Mouse (Mus musculus) heart, embryonic 12.5 days (tissue): ENCODE measurements around the gene Creld2. TPM values are rescaled to one million over a fixed set of nuclear protein-coding genes. Genes with fewer than 3 reads are reported as not detected.

Source experiments
- ATAC-seq: fragments of 200-750 bp; cut with Nextera tagmentation; 2 replicates; pipeline ENCODE4 v1.8.0; 2017; ENCODE audit warnings: moderate TSS enrichment, moderate library complexity; ENCODE audit not compliant: insufficient number of reproducible peaks, low FRiP score
- H3K27ac ChIP-seq: fragments of 300-500 bp; sonication (generic); 2 replicates; pipeline ENCODE4 v1.5.1; 2016; ENCODE audit warnings: mild to moderate bottlenecking, moderate library complexity; ENCODE audit not compliant: poor library complexity, severe bottlenecking
- H3K27me3 ChIP-seq: fragments of 300-500 bp; sonication (generic); replicated peaks from 2 replicates; pipeline ENCODE4 v1.6.1; 2016; ENCODE audit warnings: mild to moderate bottlenecking, moderate library complexity
- H3K36me3 ChIP-seq: fragments of 300-500 bp; sonication (generic); 2 replicates; pipeline ENCODE4 v1.6.1; 2016; ENCODE audit warnings: mild to moderate bottlenecking, moderate library complexity
- H3K4me1 ChIP-seq: fragments of 300-500 bp; sonication (generic); replicated peaks from 2 replicates; pipeline ENCODE4 v1.6.1; 2016; ENCODE audit warnings: mild to moderate bottlenecking
- H3K4me2 ChIP-seq: fragments of 300-500 bp; sonication (generic); 2 replicates; pipeline ENCODE4 v1.6.1; 2016; ENCODE audit warnings: mild to moderate bottlenecking, moderate library complexity
- H3K4me3 ChIP-seq: fragments of 300-500 bp; sonication (generic); 2 replicates; pipeline ENCODE4 v1.5.1; 2016; ENCODE audit warnings: mild to moderate bottlenecking
- H3K9ac ChIP-seq: fragments of 300-500 bp; sonication (generic); 2 replicates; pipeline ENCODE4 v1.6.1; 2016; ENCODE audit warnings: mild to moderate bottlenecking, moderate library complexity
- H3K9me3 ChIP-seq: fragments of 300-500 bp; sonication (generic); replicated peaks from 2 replicates; pipeline ENCODE4 v1.6.1; 2016; ENCODE audit warnings: mild to moderate bottlenecking, moderate library complexity
- WGBS: fragments of 180-500 bp; shearing (Covaris S2); methylation state at CpG from one replicate; pipeline ENCODE4 v1.1.7; 2016; 5-methylcytosine and 5-hydroxymethylcytosine counted together
- polyA plus RNA-seq: library from polyadenylated mRNA; unstranded; fragments of >200 nt; fragmentation: Nextera tagmentation; extraction: Ambion mirVana; gene quantifications from 2 replicates; pipeline ENCODE4 v1.2.1, GENCODE M21; 2016

The Creld2 gene
- polyA plus RNA-seq, 1 experiment from 2014 or later = 66.4 TPM

- H3K27me3 ChIP-seq = no peaks in the 10 kb centered on the region
- WGBS = 23% methylated on average over 6 of the region's 6 CpGs
- peak overlapping the region; percentile 42 for H3K27ac ChIP-seq
- no peaks in the 10 kb centered on the region for H3K36me3 ChIP-seq
- ATAC-seq = peak; percentile 40
- H3K4me3 ChIP-seq = no peak overlapping the region
- H3K4me1 ChIP-seq = peaks cover 45% of the 10 kb centered on the region
- no peaks in the 10 kb centered on the region for H3K9me3 ChIP-seq
- H3K4me2 ChIP-seq = 0 out of 2 replicates have a peak overlapping the region, but pooled peaks have one; percentile 4
- H3K9ac ChIP-seq = no peak overlapping the region
Observed at GRCm38 (mm10) chr15:88854119-88854968, 34.9 kb downstream of the Creld2 start.

- ATAC-seq = no peak; the same call in 1 of the 2 replicates
- 53% methylated on average over 15 of the region's 15 CpGs for WGBS
- Histone ChIP-seq H3K4me3 (no peak overlapping the region), H3K4me2 (0 out of 2 replicates have a peak overlapping the region, but pooled peaks have one; percentile 4), H3K9me3 (no peaks in the 10 kb centered on the region), H3K9ac (peak overlapping the region; percentile 50; the same call in 1 of the 2 replicates), H3K36me3 (no peaks in the 10 kb centered on the region), H3K27ac (peak overlapping the region; percentile 42), H3K4me1 (peaks cover 42% of the 10 kb centered on the region), H3K27me3 (no peaks in the 10 kb centered on the region)
Observed at GRCm38 (mm10) chr15:88854969-88855830, 35.8 kb downstream of the Creld2 start.

- H3K9ac ChIP-seq = peak overlapping the region; percentile 50; the same call in 1 of the 2 replicates
- 70% methylated on average over 6 of the region's 6 CpGs for WGBS
- no peak for ATAC-seq
- H3K4me1 ChIP-seq = peaks cover 34% of the 10 kb centered on the region
- H3K4me3 ChIP-seq = no peak overlapping the region
- no peaks in the 10 kb centered on the region for H3K36me3 ChIP-seq
- no peak overlapping the region for H3K4me2 ChIP-seq
- H3K9me3 ChIP-seq = no peaks in the 10 kb centered on the region
- no peak overlapping the region for H3K27ac ChIP-seq
- no peaks in the 10 kb centered on the region for H3K27me3 ChIP-seq
Observed at GRCm38 (mm10) chr15:88855896-88856417, 36.5 kb downstream of the Creld2 start.

GRCm38 (mm10) chr15:88856613-88857012, 37.2 kb downstream of the Creld2 start:
- no peak overlapping the region for H3K4me2 ChIP-seq
- H3K9me3 ChIP-seq = no peaks in the 10 kb centered on the region
- no peak overlapping the region for H3K4me3 ChIP-seq
- WGBS = 77% methylated on average over 5 of the region's 5 CpGs
- peaks cover 36% of the 10 kb centered on the region for H3K4me1 ChIP-seq
- H3K27me3 ChIP-seq = no peaks in the 10 kb centered on the region
- no peak overlapping the region for H3K27ac ChIP-seq
- H3K9ac ChIP-seq = no peak overlapping the region
- H3K36me3 ChIP-seq = no peaks in the 10 kb centered on the region
- ATAC-seq = no peak

GRCm38 (mm10) chr15:88857361-88857760, 37.9 kb downstream of the Creld2 start:
- WGBS = 92% methylated on average over 7 of the region's 7 CpGs
- Histone ChIP-seq H3K4me1 (peaks cover 37% of the 10 kb centered on the region), H3K9ac (no peak overlapping the region), H3K4me2 (no peak overlapping the region), H3K9me3 (no peaks in the 10 kb centered on the region), H3K4me3 (no peak overlapping the region), H3K27me3 (no peaks in the 10 kb centered on the region), H3K36me3 (no peaks in the 10 kb centered on the region), H3K27ac (no peak overlapping the region)
- no peak for ATAC-seq

- Histone ChIP-seq H3K4me1 (peaks cover 37% of the 10 kb centered on the region), H3K9ac (no peak overlapping the region), H3K4me2 (no peak overlapping the region), H3K27ac (no peak overlapping the region), H3K36me3 (0 out of 2 replicates have a peak, but pooled peaks cover under 1% of the 10 kb centered on the region), H3K27me3 (no peaks in the 10 kb centered on the region), H3K4me3 (no peak overlapping the region), H3K9me3 (no peaks in the 10 kb centered on the region)
- 81% methylated on average over 3 of the region's 3 CpGs for WGBS
- no peak for ATAC-seq
Observed at GRCm38 (mm10) chr15:88858141-88858541, 38.7 kb downstream of the Creld2 start.

- no peak overlapping the region for H3K4me3 ChIP-seq
- no peaks in the 10 kb centered on the region for H3K9me3 ChIP-seq
- H3K27ac ChIP-seq = no peak overlapping the region
- no peak for ATAC-seq
- H3K4me2 ChIP-seq = no peak overlapping the region
- no peak overlapping the region for H3K9ac ChIP-seq
- H3K27me3 ChIP-seq = no peaks in the 10 kb centered on the region
- 65% methylated on average over 2 of the region's 2 CpGs for WGBS
- H3K36me3 ChIP-seq = 0 out of 2 replicates have a peak, but pooled peaks cover 2% of the 10 kb centered on the region
- peaks cover 37% of the 10 kb centered on the region for H3K4me1 ChIP-seq
Observed at GRCm38 (mm10) chr15:88858707-88859106, 39.3 kb downstream of the Creld2 start.

GRCm38 (mm10) chr15:88859206-88859970, 39.9 kb downstream of the Creld2 start:
- Histone ChIP-seq H3K27me3 (no peaks in the 10 kb centered on the region), H3K36me3 (peaks cover 5% of the 10 kb centered on the region), H3K4me1 (peaks cover 37% of the 10 kb centered on the region), H3K4me2 (no peak overlapping the region), H3K4me3 (no peak overlapping the region), H3K9ac (peak overlapping the region; percentile 38), H3K9me3 (no peaks in the 10 kb centered on the region), H3K27ac (0 out of 2 replicates have a peak overlapping the region, but pooled peaks have one; percentile 2)
- ATAC-seq = no peak
- WGBS = 59% methylated on average over 8 of the region's 8 CpGs

GRCm38 (mm10) chr15:88860781-88861180, 41.3 kb downstream of the Creld2 start:
- Histone ChIP-seq H3K36me3 (peaks cover 18% of the 10 kb centered on the region), H3K9ac (no peak overlapping the region), H3K4me1 (peaks cover 37% of the 10 kb centered on the region), H3K4me3 (no peak overlapping the region), H3K9me3 (no peaks in the 10 kb centered on the region), H3K27me3 (no peaks in the 10 kb centered on the region), H3K4me2 (no peak overlapping the region), H3K27ac (no peak overlapping the region)
- 85% methylated on average over 3 of the region's 3 CpGs for WGBS
- ATAC-seq = no peak

GRCm38 (mm10) chr15:88861772-88862622, 42.6 kb downstream of the Creld2 start, which contains the start of gene Pim3:
Gene Pim3, plus strand, starts transcription at chr15:88862186.
- Histone ChIP-seq H3K4me2 (peak within 1 kb of the TSS; percentile 96), H3K27ac (peak within 1 kb of the TSS; percentile 92), H3K27me3 (no peaks in the 10 kb centered on the region), H3K9me3 (no peaks in the 10 kb centered on the region), H3K4me3 (peak within 1 kb of the TSS; percentile 89), H3K9ac (peak within 1 kb of the TSS; percentile 95), H3K4me1 (peaks cover 46% of the 10 kb centered on the region), H3K36me3 (peaks cover 29% of the 10 kb centered on the region)
- WGBS = under 1% methylated on average over 107 of the region's 107 CpGs
- peak; percentile 87 for ATAC-seq
